Mouse (Mus musculus) neural tube, embryonic 13.5 days (tissue): Measurements from ENCODE around the gene Lrrc8c. TPM values are rescaled to one million over a fixed set of nuclear protein-coding genes. Genes with fewer than 3 reads are reported as not detected.

Experiments
- ATAC-seq: fragments of 200-750 bp; cut with Nextera tagmentation; 2 replicates; pipeline ENCODE4 v1.8.0; 2017; ENCODE audit warnings: low read depth, mild to moderate bottlenecking, moderate TSS enrichment, moderate library complexity
- H3K27ac ChIP-seq: fragments of 300-500 bp; sonication (generic); replicated peaks from 2 replicates; pipeline ENCODE4 v1.5.1; 2015; ENCODE audit warnings: moderate library complexity, mild to moderate bottlenecking, inconsistent platforms
- H3K27me3 ChIP-seq: fragments of 300-500 bp; sonication (generic); 2 replicates; pipeline ENCODE4 v1.6.1; 2015; ENCODE audit warnings: mild to moderate bottlenecking, inconsistent platforms
- H3K36me3 ChIP-seq: fragments of 300-500 bp; sonication (generic); 2 replicates; pipeline ENCODE4 v1.6.1; 2015; ENCODE audit warnings: mild to moderate bottlenecking, inconsistent platforms
- H3K4me1 ChIP-seq: fragments of 300-500 bp; sonication (generic); replicated peaks from 2 replicates; pipeline ENCODE4 v1.6.1; 2015; ENCODE audit warnings: inconsistent platforms
- H3K4me2 ChIP-seq: fragments of 300-500 bp; sonication (generic); 2 replicates; pipeline ENCODE4 v1.6.1; 2015; ENCODE audit warnings: inconsistent platforms, mild to moderate bottlenecking, moderate library complexity
- H3K4me3 ChIP-seq: fragments of 300-500 bp; sonication (generic); 2 replicates; pipeline ENCODE4 v1.5.1; 2015; ENCODE audit warnings: mild to moderate bottlenecking, inconsistent platforms
- H3K9ac ChIP-seq: fragments of 300-500 bp; sonication (generic); 2 replicates; pipeline ENCODE4 v1.6.1; 2015; ENCODE audit warnings: moderate library complexity, mild to moderate bottlenecking, inconsistent platforms
- H3K9me3 ChIP-seq: fragments of 300-500 bp; sonication (generic); 2 replicates; pipeline ENCODE4 v1.6.1; 2016; ENCODE audit warnings: inconsistent platforms
- WGBS: fragments of 180-500 bp; shearing (Covaris S2); methylation state at CpG from one replicate; pipeline ENCODE4 v1.1.7; 2015; 5-methylcytosine and 5-hydroxymethylcytosine counted together
- polyA plus RNA-seq: library from polyadenylated mRNA; unstranded; fragments of >200 nt; fragmentation: Nextera tagmentation; extraction: Ambion mirVana; gene quantifications from 2 replicates; pipeline ENCODE4 v1.2.1, GENCODE M21; 2015

The Lrrc8c gene
- polyA plus RNA-seq, 1 experiment from 2014 or later = 10.3 TPM

DNA sequence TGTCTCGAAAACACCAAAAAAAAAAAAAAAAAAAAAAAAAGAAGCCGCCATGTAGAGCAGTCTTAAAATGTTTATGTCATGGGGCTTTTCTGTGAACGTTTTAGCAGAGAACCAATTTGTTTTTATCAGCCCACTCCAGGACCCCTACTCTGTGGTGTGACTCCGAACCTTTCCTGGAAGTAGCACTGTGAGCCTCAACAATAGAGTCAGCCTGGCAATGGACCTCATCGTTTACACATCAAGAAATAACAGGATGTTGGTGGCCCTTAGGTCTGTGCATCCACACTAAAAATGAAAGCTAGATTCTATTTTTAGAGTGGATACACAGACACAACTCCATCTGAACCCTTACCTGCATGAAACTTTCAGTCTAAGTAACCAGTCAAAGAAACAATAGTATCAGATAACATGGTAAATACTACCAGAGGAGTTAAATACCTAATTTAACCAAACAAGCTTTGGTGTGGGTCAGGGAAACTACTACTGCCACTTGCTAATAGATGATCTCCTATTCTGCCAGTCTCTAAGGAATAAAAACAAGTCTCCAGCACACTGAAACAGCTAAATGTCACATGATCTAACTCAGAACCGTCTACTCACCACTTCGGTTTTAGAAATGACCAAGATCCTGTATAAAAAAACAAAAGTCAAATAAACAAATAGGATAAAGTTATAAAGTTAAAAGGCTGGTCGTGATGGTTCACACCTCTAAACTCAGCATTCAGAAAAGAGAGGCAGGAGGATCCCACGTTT lies 95.7 kb downstream of the Lrrc8c start:
- Histone ChIP-seq H3K4me1 (peaks cover 6% of the 10 kb centered on the region; the same call in 1 of the 2 replicates), H3K36me3 (no peaks in the 10 kb centered on the region), H3K27ac (no peak overlapping the region), H3K9me3 (no peaks in the 10 kb centered on the region), H3K4me3 (no peak overlapping the region), H3K4me2 (no peak overlapping the region), H3K9ac (no peak overlapping the region), H3K27me3 (no peaks in the 10 kb centered on the region)
- no peak for ATAC-seq
- WGBS = 77% methylated on average over 9 of the region's 9 CpGs

DNA sequence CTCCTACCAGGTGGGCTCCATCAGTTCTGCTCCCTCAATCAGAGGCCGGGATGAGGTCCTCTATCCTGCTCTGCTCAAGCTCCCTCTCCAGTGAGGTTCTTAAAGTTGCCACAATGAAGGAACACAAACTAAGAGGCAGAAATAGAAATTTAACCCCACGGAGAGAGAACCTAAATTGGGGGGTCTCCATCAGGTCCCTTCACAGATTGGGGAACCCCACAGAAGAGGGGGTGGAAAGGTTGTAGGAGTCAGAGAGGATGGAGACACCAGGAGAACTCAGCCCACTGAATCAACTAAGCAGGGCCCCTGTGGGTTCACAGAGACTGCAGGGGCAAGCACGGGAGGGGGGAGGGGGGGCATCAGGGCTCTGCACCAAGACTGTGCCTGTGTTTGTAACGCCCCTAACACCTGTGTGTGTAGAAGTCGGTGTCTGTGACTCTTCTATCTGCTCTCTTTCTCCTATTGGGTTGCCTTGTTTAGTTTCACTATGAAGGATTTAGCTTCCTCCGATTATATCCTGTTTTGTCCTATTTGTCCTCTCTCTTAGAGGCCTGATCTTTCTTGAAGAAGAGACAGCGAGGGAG lies 96.8 kb downstream of the Lrrc8c start:
- Histone ChIP-seq H3K4me1 (peaks cover 10% of the 10 kb centered on the region), H3K4me2 (no peak overlapping the region), H3K36me3 (no peaks in the 10 kb centered on the region), H3K9me3 (no peaks in the 10 kb centered on the region), H3K4me3 (no peak overlapping the region), H3K27ac (no peak overlapping the region), H3K27me3 (no peaks in the 10 kb centered on the region), H3K9ac (no peak overlapping the region)
- no peak for ATAC-seq
- 68% methylated on average over 7 of the region's 7 CpGs for WGBS

DNA sequence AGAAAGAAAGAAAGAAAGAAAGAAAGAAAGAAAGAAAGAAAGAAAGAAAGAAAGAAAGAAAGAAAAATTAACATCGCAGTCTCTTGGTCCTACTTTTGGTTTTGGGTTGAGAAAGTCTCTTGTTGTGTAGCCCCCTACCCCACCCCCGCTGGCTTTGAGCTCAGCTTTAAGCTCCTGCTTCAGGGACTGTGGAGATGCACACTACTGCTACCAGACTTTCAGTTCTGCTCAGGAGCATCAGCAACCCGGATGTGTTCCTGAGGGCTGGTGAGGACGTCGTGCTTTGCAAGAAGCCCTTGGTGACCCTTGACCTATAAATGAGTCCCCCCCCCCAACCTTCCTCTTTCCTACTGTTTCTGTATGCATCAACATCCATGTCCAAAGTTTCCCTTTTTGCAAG lies 97.3 kb downstream of the Lrrc8c start:
- WGBS = 74% methylated on average over 5 of the region's 5 CpGs
- H3K27me3 ChIP-seq = no peaks in the 10 kb centered on the region
- ATAC-seq = no peak

DNA sequence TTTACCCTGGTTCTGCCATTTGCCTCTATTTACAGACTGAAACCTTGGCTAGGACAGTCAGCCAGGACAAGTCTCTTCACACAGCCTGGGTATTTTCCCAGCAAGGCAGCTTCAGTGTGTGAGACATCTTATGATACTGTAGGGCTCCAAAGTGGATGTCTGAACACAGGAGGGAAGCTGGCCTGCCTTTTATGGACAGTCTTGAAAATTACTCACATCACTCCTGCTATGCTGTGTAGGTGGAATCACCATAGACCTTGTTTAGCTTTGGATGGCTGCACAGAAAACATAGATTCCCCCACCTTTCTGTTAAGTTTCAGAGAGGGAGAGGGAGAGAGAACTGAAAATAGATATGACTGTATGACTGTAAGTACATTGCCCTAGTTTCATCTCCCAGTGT lies 99.3 kb downstream of the Lrrc8c start:
- no peak overlapping the region for H3K9ac ChIP-seq
- H3K9me3 ChIP-seq = no peaks in the 10 kb centered on the region
- peaks cover 10% of the 10 kb centered on the region for H3K4me1 ChIP-seq
- no peak for ATAC-seq
- H3K4me3 ChIP-seq = no peak overlapping the region
- H3K27me3 ChIP-seq = no peaks in the 10 kb centered on the region
- no peak overlapping the region for H3K4me2 ChIP-seq
- H3K27ac ChIP-seq = no peak overlapping the region
- H3K36me3 ChIP-seq = no peaks in the 10 kb centered on the region

More for the DNA sequence above, 97.3 kb downstream of the Lrrc8c start:
- Histone ChIP-seq H3K9me3 (no peaks in the 10 kb centered on the region), H3K9ac (no peak overlapping the region), H3K4me3 (no peak overlapping the region), H3K4me2 (no peak overlapping the region), H3K36me3 (no peaks in the 10 kb centered on the region), H3K27ac (no peak overlapping the region), H3K4me1 (peaks cover 10% of the 10 kb centered on the region)

DNA sequence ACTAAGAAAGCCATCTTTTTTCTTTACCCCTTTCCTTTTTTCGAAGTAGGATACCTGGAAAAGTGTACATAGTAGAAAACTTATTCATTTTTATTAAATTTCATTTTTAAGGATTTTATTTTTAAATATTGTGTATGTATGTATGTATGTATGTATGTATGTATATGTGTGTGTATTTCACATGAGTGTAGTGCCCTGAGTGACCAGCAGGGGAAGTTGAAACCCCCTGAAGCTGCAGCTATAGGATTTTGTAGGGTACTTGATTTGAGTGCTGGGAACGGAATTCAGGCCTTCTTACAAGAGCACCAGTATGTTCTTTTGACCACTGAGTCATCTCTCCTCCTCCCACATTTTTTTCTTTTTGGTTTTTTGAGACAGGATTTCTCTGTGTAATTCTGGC lies 100.5 kb downstream of the Lrrc8c start:
- ATAC-seq = no peak
- no peaks in the 10 kb centered on the region for H3K27me3 ChIP-seq
- 91% methylated on average over 2 of the region's 2 CpGs for WGBS
- no peak overlapping the region for H3K27ac ChIP-seq
- no peaks in the 10 kb centered on the region for H3K9me3 ChIP-seq
- H3K9ac ChIP-seq = no peak overlapping the region
- no peak overlapping the region for H3K4me2 ChIP-seq
- H3K4me1 ChIP-seq = peaks cover 5% of the 10 kb centered on the region; the same call in 1 of the 2 replicates
- H3K36me3 ChIP-seq = no peaks in the 10 kb centered on the region
- H3K4me3 ChIP-seq = no peak overlapping the region

DNA sequence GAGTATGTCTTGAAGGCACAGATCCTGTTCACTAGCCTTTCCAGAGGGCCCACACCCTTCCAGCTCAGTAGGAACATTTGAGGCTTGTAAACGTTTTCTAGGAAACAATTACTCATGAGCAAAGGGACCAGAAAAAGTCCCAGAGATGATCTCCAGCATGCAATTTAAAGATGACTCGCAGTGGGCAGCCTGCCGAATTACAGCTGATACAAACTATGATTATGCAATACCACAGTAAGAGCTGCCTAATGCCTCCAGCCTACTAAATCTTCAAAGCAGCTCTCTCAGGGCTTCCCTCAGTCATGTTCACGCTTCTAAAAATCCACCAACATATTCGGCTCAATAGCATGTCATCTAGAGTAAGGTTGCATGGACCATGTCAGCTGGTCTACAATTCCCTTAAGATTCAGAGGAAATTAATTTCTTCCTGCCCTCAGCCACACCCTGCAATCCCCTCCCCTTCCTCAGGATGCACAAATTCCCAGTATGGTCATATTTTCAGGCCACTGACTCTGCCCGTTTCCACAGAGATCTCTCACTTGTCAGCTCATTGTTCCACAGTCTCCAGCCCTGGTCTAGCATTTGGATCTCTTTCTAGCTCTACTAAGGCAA lies 101.4 kb downstream of the Lrrc8c start:
- peaks cover 5% of the 10 kb centered on the region; the same call in 1 of the 2 replicates for H3K4me1 ChIP-seq
- H3K9me3 ChIP-seq = no peaks in the 10 kb centered on the region
- H3K36me3 ChIP-seq = no peaks in the 10 kb centered on the region
- 65% methylated on average over 6 of the region's 6 CpGs for WGBS
- H3K4me3 ChIP-seq = no peak overlapping the region
- no peak for ATAC-seq
- H3K27ac ChIP-seq = no peak overlapping the region; the same call in 1 of the 2 replicates
- H3K4me2 ChIP-seq = no peak overlapping the region
- H3K27me3 ChIP-seq = no peaks in the 10 kb centered on the region
- no peak overlapping the region for H3K9ac ChIP-seq

DNA sequence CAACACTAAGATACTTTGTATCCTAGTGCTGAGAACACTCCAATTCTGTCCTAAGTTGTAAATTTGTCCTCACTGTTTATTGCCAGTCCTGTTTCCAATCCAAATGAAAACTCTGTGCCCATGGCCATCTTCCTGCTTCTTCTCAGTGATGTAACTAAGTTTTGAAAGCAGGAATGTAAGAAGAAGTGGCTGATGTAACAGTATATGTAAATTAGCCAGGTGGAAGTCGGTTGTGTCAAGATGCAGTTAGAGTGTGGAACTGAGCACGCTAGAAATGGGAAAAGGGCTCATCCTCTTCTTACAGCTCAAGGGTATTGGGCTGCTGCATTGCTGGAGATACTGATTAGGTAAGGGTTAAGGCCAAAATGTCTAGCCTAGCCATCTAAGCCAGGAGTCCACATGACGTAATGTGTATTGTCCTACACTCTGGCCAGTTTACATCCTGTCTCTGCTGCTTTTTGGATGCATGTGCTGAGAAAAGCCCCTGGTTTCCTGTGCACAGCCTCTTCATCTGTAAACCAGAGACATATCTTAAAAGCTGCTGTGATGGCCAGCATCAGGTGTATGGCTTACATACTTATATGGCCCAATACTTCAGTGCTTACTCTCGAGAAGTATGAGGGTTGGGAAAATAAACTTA lies 104.0 kb downstream of the Lrrc8c start:
- Histone ChIP-seq H3K4me3 (no peak overlapping the region), H3K9ac (no peak overlapping the region), H3K36me3 (no peaks in the 10 kb centered on the region), H3K9me3 (no peaks in the 10 kb centered on the region), H3K4me2 (no peak overlapping the region), H3K27me3 (no peaks in the 10 kb centered on the region), H3K27ac (no peak overlapping the region), H3K4me1 (peaks cover 8% of the 10 kb centered on the region)
- no peak for ATAC-seq
- WGBS = 72% methylated on average over 4 of the region's 4 CpGs

DNA sequence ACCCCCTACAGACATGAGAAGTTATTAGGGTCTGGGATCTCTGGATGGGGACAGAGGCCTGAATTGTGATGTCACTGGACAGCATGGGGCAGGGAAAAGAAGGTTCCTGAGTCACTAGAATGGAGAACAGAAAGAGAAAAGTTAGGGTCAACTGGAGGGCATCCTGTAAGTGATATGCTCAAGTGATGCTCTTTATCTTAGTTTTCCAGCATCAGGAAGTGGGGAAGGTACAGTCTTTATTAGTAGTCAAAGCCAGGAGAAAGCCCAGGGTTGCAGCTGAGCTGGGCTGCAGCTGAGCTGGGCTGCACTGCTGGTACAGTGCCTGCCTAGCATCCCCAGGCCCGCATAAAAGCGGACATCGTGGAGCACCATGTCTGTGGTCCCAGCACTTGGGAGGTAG lies 105.1 kb downstream of the Lrrc8c start:
- peaks cover 8% of the 10 kb centered on the region for H3K4me1 ChIP-seq
- no peak overlapping the region for H3K9ac ChIP-seq
- no peak overlapping the region for H3K4me2 ChIP-seq
- no peaks in the 10 kb centered on the region for H3K36me3 ChIP-seq
- no peak overlapping the region for H3K27ac ChIP-seq
- H3K27me3 ChIP-seq = no peaks in the 10 kb centered on the region
- 93% methylated on average over 3 of the region's 3 CpGs for WGBS
- no peak overlapping the region for H3K4me3 ChIP-seq
- ATAC-seq = no peak
- no peaks in the 10 kb centered on the region for H3K9me3 ChIP-seq

DNA sequence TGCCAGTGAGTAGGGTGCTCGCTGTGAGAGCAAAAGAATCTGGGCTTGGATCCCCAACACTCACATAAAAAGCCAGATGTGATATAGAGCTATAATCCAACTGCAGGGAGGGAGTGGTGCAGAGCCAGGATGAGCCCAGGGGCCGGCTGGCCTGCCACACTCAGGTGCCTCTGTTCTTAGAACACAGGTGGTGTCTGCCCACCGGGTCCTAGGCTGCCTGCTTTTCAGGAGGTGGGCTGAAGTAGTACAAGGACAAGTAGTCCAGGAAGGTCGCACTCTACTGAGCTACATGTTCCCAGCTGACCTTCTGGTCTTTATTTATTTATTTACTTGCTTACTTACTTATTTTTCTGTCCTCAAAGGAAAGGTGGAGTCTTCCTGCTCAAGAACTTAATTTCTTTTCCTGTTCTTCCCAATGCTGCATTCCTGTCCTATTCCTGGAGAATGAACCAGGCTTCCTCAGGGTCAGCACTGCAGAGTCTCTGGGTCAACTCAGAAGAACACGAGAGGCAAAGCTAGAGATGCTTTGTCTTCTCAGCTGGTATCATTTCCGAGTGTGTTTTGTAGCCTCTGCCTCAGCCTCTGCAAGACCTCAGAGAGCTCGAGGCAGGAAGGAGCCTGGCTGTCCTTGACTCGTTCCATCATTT lies 106.4 kb downstream of the Lrrc8c start:
- no peak for ATAC-seq
- Histone ChIP-seq H3K4me1 (peaks cover 7% of the 10 kb centered on the region), H3K9ac (no peak overlapping the region), H3K27ac (no peak overlapping the region), H3K9me3 (no peaks in the 10 kb centered on the region), H3K36me3 (no peaks in the 10 kb centered on the region), H3K27me3 (no peaks in the 10 kb centered on the region), H3K4me3 (no peak overlapping the region), H3K4me2 (no peak overlapping the region)
- WGBS = 75% methylated on average over 8 of the region's 8 CpGs

DNA sequence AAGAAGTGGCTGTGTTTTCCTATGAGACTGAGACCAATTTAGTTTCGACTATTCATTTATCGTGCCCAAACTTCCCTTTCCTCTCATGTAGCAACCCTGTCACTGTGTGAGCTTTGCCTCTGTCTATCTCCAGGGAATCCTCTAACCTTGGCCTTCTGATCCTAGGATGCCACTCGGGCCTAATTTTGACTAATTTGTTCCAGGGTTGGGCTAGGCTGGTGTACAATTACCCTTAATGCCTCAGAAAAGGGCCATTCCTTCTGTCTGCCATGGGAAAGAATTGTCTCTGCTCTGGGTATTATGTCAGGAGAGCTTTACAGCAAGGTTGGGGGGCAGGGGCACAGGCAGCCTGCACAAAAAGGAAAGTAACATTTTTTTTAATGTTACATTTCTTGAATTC lies 107.2 kb downstream of the Lrrc8c start:
- no peak overlapping the region for H3K9ac ChIP-seq
- 40% methylated on average over 3 of the region's 3 CpGs for WGBS
- no peak for ATAC-seq
- peaks cover 4% of the 10 kb centered on the region for H3K4me1 ChIP-seq
- no peaks in the 10 kb centered on the region for H3K9me3 ChIP-seq
- H3K27ac ChIP-seq = no peak overlapping the region
- H3K4me3 ChIP-seq = no peak overlapping the region
- no peak overlapping the region for H3K4me2 ChIP-seq
- no peaks in the 10 kb centered on the region for H3K27me3 ChIP-seq
- no peaks in the 10 kb centered on the region for H3K36me3 ChIP-seq

DNA sequence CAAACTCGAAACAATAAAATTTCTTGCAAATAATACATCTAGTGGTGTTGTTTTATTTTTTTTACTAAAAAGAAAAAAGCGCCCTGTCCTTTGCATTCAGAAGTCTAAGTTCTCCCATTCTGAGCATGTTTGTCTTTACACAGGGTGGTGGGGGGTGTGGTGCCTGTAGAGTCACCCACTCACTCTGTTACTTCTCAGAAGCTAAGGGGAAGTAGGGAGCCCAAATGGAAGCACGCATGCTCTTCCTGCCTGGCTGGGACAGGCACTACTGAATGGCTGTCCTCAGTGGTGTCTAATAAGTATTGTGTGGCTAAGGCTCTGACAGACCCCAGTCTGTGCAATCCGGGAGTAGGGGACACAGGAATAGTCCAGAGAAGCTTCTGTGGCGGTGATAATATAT lies 107.9 kb downstream of the Lrrc8c start:
- H3K9me3 ChIP-seq = no peaks in the 10 kb centered on the region
- 87% methylated on average over 5 of the region's 5 CpGs for WGBS
- no peak for ATAC-seq
- H3K4me2 ChIP-seq = no peak overlapping the region
- H3K27me3 ChIP-seq = no peaks in the 10 kb centered on the region
- no peak overlapping the region for H3K4me3 ChIP-seq
- H3K27ac ChIP-seq = no peak overlapping the region
- H3K9ac ChIP-seq = no peak overlapping the region
- no peaks in the 10 kb centered on the region for H3K36me3 ChIP-seq
- H3K4me1 ChIP-seq = peaks cover 4% of the 10 kb centered on the region

DNA sequence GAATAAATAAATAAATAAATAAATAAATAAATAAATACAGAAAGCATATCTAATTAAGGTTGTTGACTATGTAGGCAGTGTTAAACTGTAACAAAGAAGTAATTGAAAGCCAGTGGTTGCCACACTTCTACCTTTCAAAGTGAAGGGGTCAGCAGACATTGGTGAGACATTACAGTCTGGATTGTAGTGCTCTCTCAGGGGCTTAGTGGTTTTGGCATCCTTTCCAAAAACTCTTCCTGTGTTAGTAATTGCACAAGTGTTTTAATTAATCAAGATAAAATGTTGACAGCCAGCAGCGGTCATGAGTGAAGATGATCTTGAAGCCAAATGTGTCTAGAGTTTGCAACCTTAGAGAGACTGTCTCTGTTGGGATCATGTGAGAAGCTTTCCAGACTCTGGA lies 110.8 kb downstream of the Lrrc8c start:
- no peak for ATAC-seq
- no peaks in the 10 kb centered on the region for H3K9me3 ChIP-seq
- no peaks in the 10 kb centered on the region for H3K36me3 ChIP-seq
- no peaks in the 10 kb centered on the region for H3K27me3 ChIP-seq
- no peak overlapping the region for H3K27ac ChIP-seq
- WGBS = 92% methylated on average over 1 of the region's 1 CpGs
- no peak overlapping the region for H3K9ac ChIP-seq
- peaks cover 4% of the 10 kb centered on the region for H3K4me1 ChIP-seq
- no peak overlapping the region for H3K4me2 ChIP-seq
- no peak overlapping the region for H3K4me3 ChIP-seq
